Mouse (Mus musculus) embryo, embryonic 10.5 days (tissue): Measurements from ENCODE around the gene Olfr891.
"Not testable (repeated sequence)": the region's sequence is repeated elsewhere in the genome, so short reads cannot be mapped to it uniquely, and the experiment has no call there.

ENCODE experiments used
- DNase-seq: peaks from one replicate; pipeline ENCODE4 v3.0.0-alpha.2; 2015; ENCODE audit warnings: low spot score

Olfr891 gene

GRCm38 (mm10) chr9:38180721-38181120 lies at the start of gene Olfr891:
Gene Olfr891 (minus strand): TSS chr9:38180821.
- DNase-seq, result no peak

- DNase-seq, result no peak
Measured at GRCm38 (mm10) chr9:38217755-38218154, 37.1 kb upstream of the Olfr891 start, which contains the start of gene Olfr894. Gene Olfr894 (plus strand): TSS chr9:38218055.

- no peak for DNase-seq
Measured at GRCm38 (mm10) chr9:38208065-38208464, 27.4 kb upstream of the Olfr891 start, which contains the start of gene Olfr893. Gene Olfr893 (plus strand): TSS chr9:38208365.

GRCm38 (mm10) chr9:38168341-38168740 lies 12.3 kb downstream of the Olfr891 start:
- not testable (repeated sequence) for DNase-seq

- DNase-seq, result no peak
Measured at GRCm38 (mm10) chr9:38142217-38142616, 38.4 kb downstream of the Olfr891 start, which contains the start of gene Olfr890. Gene Olfr890 (plus strand): TSS chr9:38142517.
